Comparison of ENCODE assay signal across 11 mouse cellular contexts in the genomic region with DNA sequence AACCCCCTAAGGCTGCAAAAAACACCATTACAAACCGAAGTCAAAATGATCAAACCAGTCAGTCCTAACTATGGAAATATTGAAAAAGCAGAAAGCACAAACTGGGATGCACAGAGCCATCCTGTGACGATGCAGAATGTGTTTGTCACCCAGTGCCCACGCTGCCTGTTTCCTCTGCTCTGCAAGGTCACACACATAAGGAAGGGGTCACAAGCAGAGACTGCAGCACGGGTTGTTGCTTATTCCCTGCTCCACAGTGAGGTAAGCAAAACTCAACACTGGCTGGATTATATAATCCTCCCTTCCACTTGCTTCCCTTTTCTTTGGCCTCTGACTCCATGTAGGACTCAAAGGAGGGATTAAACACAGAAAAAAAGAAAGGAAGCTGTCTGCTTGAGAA. TPM values are rescaled to one million over a fixed set of nuclear protein-coding genes. Genes with fewer than 3 reads are reported as not detected.
A peak's percentile ranks its signal among the peaks of the same experiment; 100 is the strongest.
DNase-seq lines count a peak whose midpoint lies in the region; ATAC-seq and TF ChIP-seq lines count a peak whose summit lies in the region.
"Had no signal": no experiment of that assay in that cellular context is flagged by ENCODE, and none has a peak within 500 bp of the region (broad histone marks: within the 10 kb centered on the region; RNA-seq: fewer than 3 reads in every experiment).

No protein-coding gene starts in this region.

- peaks cover 17% of the 10 kb centered on the region for H3K36me3 ChIP-seq in forebrain, embryonic 14.5 days (ENCODE audit: control insufficient read depth, insufficient read depth, low read length)
- peaks cover 17% of the 10 kb centered on the region for H3K36me3 ChIP-seq in forebrain, embryonic 10.5 days (replicated peaks)
- peaks cover 38% of the 10 kb centered on the region for H3K36me3 ChIP-seq in kidney, embryonic 15.5 days
- H3K36me3 ChIP-seq in kidney, embryonic 14.5 days (ENCODE audit: control insufficient read depth, insufficient read depth, low read length) = peaks cover 24% of the 10 kb centered on the region
- peaks cover 33% of the 10 kb centered on the region for H3K36me3 ChIP-seq in liver, postnatal 0 days (replicated peaks; ENCODE audit: insufficient read depth, low read length)

- H3K9me3 ChIP-seq in forebrain, embryonic 14.5 days (replicated peaks; ENCODE audit: control insufficient read depth, low read length) = no peaks in the 10 kb centered on the region
- no peaks in the 10 kb centered on the region for H3K9me3 ChIP-seq in forebrain, embryonic 10.5 days
- H3K9me3 ChIP-seq in kidney, embryonic 15.5 days (replicated peaks) = no peaks in the 10 kb centered on the region
- H3K9me3 ChIP-seq in kidney, embryonic 14.5 days (ENCODE audit: control insufficient read depth, low read length) = no peaks in the 10 kb centered on the region
- H3K9me3 ChIP-seq in liver, postnatal 0 days (ENCODE audit: low read length) = no peaks in the 10 kb centered on the region

- no peak overlapping the region for H3K9ac ChIP-seq in forebrain, embryonic 14.5 days (ENCODE audit: low read length)
- no peak overlapping the region for H3K9ac ChIP-seq in kidney, embryonic 15.5 days
- no peak overlapping the region for H3K9ac ChIP-seq in kidney, embryonic 14.5 days (ENCODE audit: low read depth, low read length)
- H3K9ac ChIP-seq in liver, postnatal 0 days (replicated peaks) = 0 out of 2 replicates have a peak overlapping the region, but pooled peaks have one; percentile 18

- H3K4me3 ChIP-seq in forebrain, embryonic 14.5 days (ENCODE audit: low read depth, low read length) = no peak overlapping the region
- no peak overlapping the region for H3K4me3 ChIP-seq in forebrain, embryonic 10.5 days
- H3K4me3 ChIP-seq in kidney, embryonic 15.5 days (replicated peaks) = no peak overlapping the region
- no peak overlapping the region for H3K4me3 ChIP-seq in kidney, embryonic 14.5 days (ENCODE audit: low read length)
- H3K4me3 ChIP-seq in bone marrow macrophage, adult 2 months (ENCODE audit: insufficient read depth, low read length) = peak overlapping the region; percentile 17
- no peak overlapping the region; the same call in 1 of the 2 replicates for H3K4me3 ChIP-seq in liver, postnatal 0 days (ENCODE audit: low read depth, low read length)

- DNase-seq in forebrain, embryonic 14.5 days (ENCODE audit: low spot score) = no peak
- DNase-seq in forebrain, embryonic 10.5 days (ENCODE audit: extremely low spot score, low spot score) = no peak
- DNase-seq in liver, postnatal 0 days = no peak
- DNase-seq in embryo, embryonic 10.5 days (ENCODE audit: low spot score) = no peak
- DNase-seq: cerebellum, adult 9-10 months; layer of hippocampus, postnatal 36 days; spleen, adult 18-20 months had no signal

- H3K4me1 ChIP-seq in forebrain, embryonic 14.5 days (ENCODE audit: control insufficient read depth, insufficient read depth, low read length) = peaks cover 26% of the 10 kb centered on the region; the same call in 1 of the 2 replicates
- H3K4me1 ChIP-seq in forebrain, embryonic 10.5 days = peaks cover 40% of the 10 kb centered on the region
- peaks cover 53% of the 10 kb centered on the region for H3K4me1 ChIP-seq in kidney, embryonic 15.5 days
- H3K4me1 ChIP-seq in kidney, embryonic 14.5 days (ENCODE audit: control insufficient read depth, insufficient read depth, low read length) = peaks cover 10% of the 10 kb centered on the region; the same call in 1 of the 2 replicates
- H3K4me1 ChIP-seq in bone marrow macrophage, adult 2 months (ENCODE audit: control insufficient read depth, insufficient read depth, low read length) = peaks cover 26% of the 10 kb centered on the region
- H3K4me1 ChIP-seq in liver, postnatal 0 days (ENCODE audit: insufficient read depth) = peaks cover 42% of the 10 kb centered on the region

- no peak for TF ChIP-seq CTCF in bone marrow macrophage, adult 2 months (IDR thresholded peaks at IDR 0.05; ENCODE audit: low read depth, low read length)
- TF ChIP-seq CTCF in liver, postnatal 0 days (IDR thresholded peaks at IDR 0.05; ENCODE audit: low read depth) = no peak

- H3K27me3 ChIP-seq in forebrain, embryonic 14.5 days (replicated peaks; ENCODE audit: control insufficient read depth, insufficient read depth, low read length) = no peaks in the 10 kb centered on the region
- H3K27me3 ChIP-seq in forebrain, embryonic 10.5 days (ENCODE audit: poor library complexity, severe bottlenecking) = no peaks in the 10 kb centered on the region
- H3K27me3 ChIP-seq in kidney, embryonic 15.5 days = no peaks in the 10 kb centered on the region
- H3K27me3 ChIP-seq in kidney, embryonic 14.5 days (ENCODE audit: control insufficient read depth, insufficient read depth, low read length) = no peaks in the 10 kb centered on the region
- no peaks in the 10 kb centered on the region for H3K27me3 ChIP-seq in liver, postnatal 0 days (ENCODE audit: insufficient read depth, low read length)

- peak overlapping the region; percentile 58 for H3K4me2 ChIP-seq in forebrain, embryonic 14.5 days (ENCODE audit: low read length)
- peak overlapping the region; percentile 59; the same call in 1 of the 2 replicates for H3K4me2 ChIP-seq in kidney, embryonic 15.5 days
- H3K4me2 ChIP-seq in kidney, embryonic 14.5 days (replicated peaks; ENCODE audit: low read depth, low read length) = no peak overlapping the region
- H3K4me2 ChIP-seq in liver, postnatal 0 days (ENCODE audit: low read depth, low read length) = peak overlapping the region; percentile 82

- no peak for ATAC-seq in forebrain, embryonic 14.5 days
- ATAC-seq in kidney, embryonic 15.5 days (replicated peaks; ENCODE audit: low FRiP score) = no peak
- no peak for ATAC-seq in kidney, embryonic 14.5 days (ENCODE audit: low FRiP score, low TSS enrichment)
- no peak for ATAC-seq in liver, postnatal 0 days
- ATAC-seq in frontal cortex, adult (ENCODE audit: low TSS enrichment) = no peak

- TF ChIP-seq POLR2A in bone marrow macrophage, adult 2 months (IDR thresholded peaks at IDR 0.05; ENCODE audit: borderline replicate concordance, low read depth, low read length) = no peak

- TF ChIP-seq EP300 in liver, postnatal 0 days (IDR thresholded peaks at IDR 0.05; ENCODE audit: low read depth) = no peak

- H3K27ac ChIP-seq in forebrain, embryonic 14.5 days (ENCODE audit: low read depth, low read length) = no peak overlapping the region
- H3K27ac ChIP-seq in forebrain, embryonic 10.5 days = no peak overlapping the region
- H3K27ac ChIP-seq in kidney, embryonic 15.5 days = peak overlapping the region; percentile 38; the same call in 1 of the 2 replicates
- no peak overlapping the region for H3K27ac ChIP-seq in kidney, embryonic 14.5 days (ENCODE audit: low read depth, low read length)
- peak overlapping the region; percentile 61 for H3K27ac ChIP-seq in bone marrow macrophage, adult 2 months (ENCODE audit: insufficient read depth, low read depth, low read length)
- peak overlapping the region; percentile 36; the same call in 1 of the 2 replicates for H3K27ac ChIP-seq in liver, postnatal 0 days (ENCODE audit: low read depth)

- WGBS in forebrain, embryonic 14.5 days = 56% methylated on average over 4 of the region's 4 CpGs
- WGBS in forebrain, embryonic 10.5 days = 74% methylated on average over 4 of the region's 4 CpGs
- 32% methylated on average over 4 of the region's 4 CpGs for WGBS in kidney, embryonic 15.5 days
- WGBS in kidney, embryonic 14.5 days = 30% methylated on average over 4 of the region's 4 CpGs
- 25% methylated on average over 4 of the region's 4 CpGs for whole genome bisulfite sequencing in liver, postnatal 0 days (ENCODE audit: insufficient replicate concordance)

RNA-seq across cellular contexts. Expression of gene Itm2b, which starts 3.5 kb away (rescaled TPM):
- polyA plus RNA-seq in forebrain, embryonic 14.5 days (2014; fragmentation: Nextera tagmentation; extraction: Ambion mirVana) = 754 and 783 TPM in 2 replicates
- 192 and 209 TPM in 2 replicates for polyA plus RNA-seq in forebrain, embryonic 10.5 days (2016; fragmentation: Nextera tagmentation; extraction: Ambion mirVana)
- polyA plus RNA-seq in kidney, embryonic 15.5 days (2015; fragmentation: Nextera tagmentation; extraction: Ambion mirVana) = 910 and 925 TPM in 2 replicates
- polyA plus RNA-seq in kidney, embryonic 14.5 days (2014; fragmentation: Nextera tagmentation; extraction: Ambion mirVana) = 796 and 844 TPM in 2 replicates
- 6,453 and 6,469 TPM in 2 replicates for polyA plus RNA-seq in bone marrow macrophage, adult 2 months (2012; ENCODE audit: insufficient read depth, insufficient read length, missing spikeins)
- polyA plus RNA-seq in liver, postnatal 0 days (2015; fragmentation: Nextera tagmentation; extraction: Ambion mirVana) = 961 and 1,004 TPM in 2 replicates

RNA-seq across cellular contexts. Expression of gene Rb1, which starts 55.9 kb away (rescaled TPM):
- polyA plus RNA-seq in forebrain, embryonic 14.5 days (2014; fragmentation: Nextera tagmentation; extraction: Ambion mirVana) = 27.2 and 28.5 TPM in 2 replicates
- polyA plus RNA-seq in forebrain, embryonic 10.5 days (2016; fragmentation: Nextera tagmentation; extraction: Ambion mirVana) = 21.3 and 27.7 TPM in 2 replicates
- 16.2 and 19.5 TPM in 2 replicates for polyA plus RNA-seq in kidney, embryonic 15.5 days (2015; fragmentation: Nextera tagmentation; extraction: Ambion mirVana)
- 29.9 and 32.7 TPM in 2 replicates for polyA plus RNA-seq in kidney, embryonic 14.5 days (2014; fragmentation: Nextera tagmentation; extraction: Ambion mirVana)
- polyA plus RNA-seq in bone marrow macrophage, adult 2 months (2012; ENCODE audit: insufficient read depth, insufficient read length, missing spikeins) = 46.2 and 50.6 TPM in 2 replicates
- polyA plus RNA-seq in liver, postnatal 0 days (2015; fragmentation: Nextera tagmentation; extraction: Ambion mirVana) = 15.5 and 23.6 TPM in 2 replicates

Comparison
In these comparisons a context has a peak if more than half of its experiments do, and no peak if none do; other contexts are left out.
1. H3K27ac ChIP-seq: peak in kidney, embryonic 15.5 days (single experiment), bone marrow macrophage, adult 2 months (single experiment) and liver, postnatal 0 days (single experiment); none in forebrain, embryonic 14.5 days (single experiment), forebrain, embryonic 10.5 days (single experiment) and kidney, embryonic 14.5 days (single experiment).